Mouse (Mus musculus) inflammation-experienced regulatory T-cells (primary cell): ENCODE measurements around the gene Apol9b. TPM values are rescaled to one million over a fixed set of nuclear protein-coding genes. Genes with fewer than 3 reads are reported as not detected.

Experiments used
- polyA plus RNA-seq, 2 experiments: library from polyadenylated mRNA; unstranded; fragments of 100-300 nt; shearing (Covaris generic); gene quantifications; one replicate each; pipeline ENCODE4 v1.2.1; 2017

Gene Apol9b
- polyA plus RNA-seq: 10 to 100 TPM; 12.2 to 60.8 TPM

DNA sequence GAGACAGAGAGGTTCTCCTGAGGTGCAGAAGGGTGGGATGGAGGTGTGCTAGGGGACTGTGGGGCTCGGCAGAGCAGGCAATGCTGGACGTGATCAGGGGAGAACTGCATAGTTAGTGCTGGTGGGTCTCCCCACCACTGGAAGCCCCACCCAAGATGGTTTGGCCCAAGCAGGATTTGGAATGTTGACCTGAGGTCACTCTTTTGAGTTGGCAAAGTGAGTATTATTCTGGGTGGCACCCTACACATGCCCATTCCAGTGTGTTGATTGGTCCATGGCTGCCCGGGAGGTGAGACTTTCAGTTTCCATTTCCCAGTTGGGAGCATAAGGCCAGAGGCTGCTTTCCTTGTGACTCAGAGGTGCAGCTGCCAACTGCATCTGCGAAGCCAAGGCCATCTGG, at the start of gene Apol9b:
Apol9b (plus strand) TSS at position 301 of the 400 bp plus-strand sequence.

GRCm38 (mm10) chr15:77698656-77699055, 30.2 kb upstream of the Apol9b start, which contains the start of gene Apol7e:
Gene Apol7e, plus strand, starts transcription at chr15:77698857.

DNA sequence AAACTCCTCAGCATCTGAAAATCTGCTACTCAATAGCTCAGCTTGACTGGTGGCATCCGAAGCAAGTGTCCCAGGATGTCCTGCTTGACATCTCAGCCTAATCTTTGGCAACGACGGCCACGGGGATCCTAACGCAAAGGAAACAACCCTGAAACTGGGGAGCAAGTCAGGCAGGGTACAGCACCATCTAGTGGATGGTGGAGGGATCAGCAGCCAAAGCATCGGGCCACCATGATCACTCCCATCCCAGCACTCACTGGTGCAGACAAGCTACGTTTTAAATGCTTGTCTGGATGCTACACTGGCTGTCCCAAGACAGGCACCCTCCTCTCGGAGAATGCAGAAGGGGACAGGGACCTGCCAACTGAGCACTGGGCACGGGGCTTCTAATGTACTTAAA, 28.0 kb downstream of the Apol9b start, which contains the start of gene Apol8:
Apol8 (minus strand) TSS at position 156 of the 400 bp plus-strand sequence.

Other genes with a start within 250 kb of the Apol9b start
- not detected for gene Apol11a, start 220.8 kb upstream of the Apol9b start, polyA plus RNA-seq
- gene Apol7c, start 195.7 kb upstream of the Apol9b start, polyA plus RNA-seq: under 1 TPM; 0.17 to 0.43 TPM
- gene 1700025B11Rik, start 167.1 kb upstream of the Apol9b start, polyA plus RNA-seq: not detected
- 1 to 10 TPM; 2.2 to 6.8 TPM for gene Apol10b, start 132.9 kb upstream of the Apol9b start, polyA plus RNA-seq
- not detected for gene Gm36245, start 129.8 kb upstream of the Apol9b start, polyA plus RNA-seq
- 1 to 10 TPM in 1 of 2 experiments, under 1 TPM in 1; 0.19 to 1.2 TPM for gene Apol11b, start 85.8 kb upstream of the Apol9b start, polyA plus RNA-seq
- gene Apol7e, start 30.2 kb upstream of the Apol9b start, polyA plus RNA-seq: 100 to 1,000 TPM in 1 of 2 experiments, 10 to 100 TPM in 1; 85.6 to 183 TPM
- 1 to 10 TPM in 1 of 2 experiments, under 1 TPM in 1; 0.06 to 2.9 TPM for gene Apol8, start 28.0 kb downstream of the Apol9b start, polyA plus RNA-seq
- 100 to 1,000 TPM; 237 to 271 TPM for gene Myh9, start 113.1 kb downstream of the Apol9b start, polyA plus RNA-seq
- 100 to 1,000 TPM; 196 to 217 TPM for gene Txn2, start 200.0 kb downstream of the Apol9b start, polyA plus RNA-seq
- 1 to 10 TPM; 3.0 to 6.5 TPM for gene Foxred2, start 227.7 kb downstream of the Apol9b start, polyA plus RNA-seq
- gene Eif3d, start 241.8 kb downstream of the Apol9b start, polyA plus RNA-seq: 100 to 1,000 TPM; 176 to 187 TPM